Mouse (Mus musculus): Measurements from ENCODE around the gene Retreg1.
A peak's percentile ranks its signal among the peaks of the same experiment; 100 is the strongest.

Gene Retreg1

DNA sequence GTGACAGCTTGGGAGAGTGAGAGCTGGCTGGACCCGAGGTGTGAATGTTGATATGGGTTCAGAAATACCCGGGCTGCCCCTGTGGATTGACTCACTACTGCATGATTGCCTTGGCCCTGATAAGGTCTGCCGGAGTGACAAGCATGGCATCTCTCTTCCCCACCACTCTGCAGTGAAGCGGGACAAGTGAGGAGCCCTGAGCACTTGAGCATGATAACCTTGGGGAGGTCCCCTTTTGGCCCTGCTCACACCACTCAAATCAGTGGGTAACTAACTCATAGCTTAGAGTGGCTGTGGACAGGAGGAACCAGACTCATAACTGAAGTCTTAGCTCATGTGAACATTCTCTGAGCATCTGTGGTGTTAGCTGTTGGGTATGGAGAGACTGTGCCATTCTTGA, 77.0 kb downstream of the Retreg1 start:
- peak; percentile 80 for DNase-seq (ENCODE audit: low read depth, low spot score)

DNA sequence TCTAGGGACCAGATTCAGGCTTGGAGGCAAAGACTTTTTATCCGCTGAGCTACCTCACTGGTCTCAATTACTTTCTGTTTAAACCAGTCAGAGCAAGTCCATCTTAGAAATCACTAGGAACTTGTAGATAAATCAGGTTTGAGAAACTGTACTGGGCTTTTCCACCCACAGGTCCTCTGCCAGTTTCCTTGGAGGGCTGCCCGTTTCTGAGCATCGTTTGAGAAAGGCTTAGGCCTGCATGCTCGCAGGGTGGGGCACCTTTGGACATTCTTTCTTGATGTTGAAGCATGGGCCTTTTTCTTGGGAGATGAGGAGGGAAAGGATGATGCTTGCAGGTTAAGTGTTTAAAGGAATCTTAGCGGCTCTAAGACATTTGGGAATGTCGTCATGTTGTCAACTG, 77.9 kb downstream of the Retreg1 start:
- DNase-seq (ENCODE audit: low read depth, low spot score) = no peak

DNA sequence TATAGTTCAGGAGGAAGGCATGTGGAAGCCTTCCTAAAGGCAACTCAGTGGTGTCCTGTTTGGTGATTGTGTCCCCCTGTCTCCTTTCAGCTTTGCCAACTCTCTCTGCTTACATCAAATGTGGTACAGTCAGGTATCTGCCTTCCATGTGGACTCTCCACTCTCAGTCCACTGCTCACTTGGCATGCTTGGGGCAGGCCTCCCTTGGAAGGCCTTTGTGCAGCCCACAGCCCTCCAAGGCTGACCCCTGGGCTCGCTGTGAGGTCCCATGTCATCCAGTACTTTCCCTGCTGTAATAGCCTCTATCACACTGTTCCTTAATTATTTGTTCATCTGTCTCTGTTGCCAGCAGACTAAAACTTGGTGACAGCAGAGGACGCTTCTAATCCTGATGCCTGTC, 79.0 kb downstream of the Retreg1 start:
- DNase-seq (ENCODE audit: low read depth, low spot score) = no peak

DNA sequence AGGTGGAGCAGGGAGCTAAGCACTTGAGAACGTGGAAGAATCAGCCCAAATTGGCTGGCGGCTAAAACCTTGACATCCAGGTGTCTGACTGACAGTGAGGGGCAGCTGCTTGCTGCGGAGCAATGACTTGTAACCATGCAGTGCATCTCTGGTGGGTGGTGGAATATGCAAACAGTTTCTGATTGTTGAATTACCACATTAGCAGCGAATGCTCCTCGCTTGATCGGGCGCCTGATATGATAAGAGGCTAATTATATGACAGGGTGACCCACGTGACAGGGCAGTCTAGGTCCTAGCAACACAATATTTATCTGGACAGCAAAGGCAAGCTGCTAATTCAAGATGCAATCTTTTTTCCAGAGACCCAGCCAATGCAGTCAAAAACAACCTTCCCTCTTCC, 80.9 kb downstream of the Retreg1 start:
- DNase-seq (ENCODE audit: low read depth, low spot score) = peak; percentile 83

DNA sequence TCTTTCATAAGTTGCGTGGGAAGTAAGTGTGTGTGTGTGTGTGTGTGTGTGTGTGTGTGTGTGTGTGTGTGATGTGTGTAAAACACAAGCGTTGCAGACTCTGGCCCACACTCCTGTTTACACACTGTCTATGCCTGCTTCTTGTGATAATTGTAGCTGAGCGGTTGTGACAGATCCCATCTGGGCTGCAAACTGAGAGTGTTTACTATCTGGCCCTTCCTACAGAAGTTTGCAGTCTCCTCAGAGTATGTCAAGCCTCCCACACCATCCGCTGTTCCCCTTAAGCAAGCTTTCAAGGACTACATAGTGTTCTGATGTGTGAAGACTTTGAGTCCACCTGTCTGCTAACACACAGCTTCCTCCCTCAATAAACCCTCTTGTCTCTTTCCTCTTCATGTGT, 83.2 kb downstream of the Retreg1 start:
- no peak for DNase-seq (ENCODE audit: low read depth, low spot score)

DNA sequence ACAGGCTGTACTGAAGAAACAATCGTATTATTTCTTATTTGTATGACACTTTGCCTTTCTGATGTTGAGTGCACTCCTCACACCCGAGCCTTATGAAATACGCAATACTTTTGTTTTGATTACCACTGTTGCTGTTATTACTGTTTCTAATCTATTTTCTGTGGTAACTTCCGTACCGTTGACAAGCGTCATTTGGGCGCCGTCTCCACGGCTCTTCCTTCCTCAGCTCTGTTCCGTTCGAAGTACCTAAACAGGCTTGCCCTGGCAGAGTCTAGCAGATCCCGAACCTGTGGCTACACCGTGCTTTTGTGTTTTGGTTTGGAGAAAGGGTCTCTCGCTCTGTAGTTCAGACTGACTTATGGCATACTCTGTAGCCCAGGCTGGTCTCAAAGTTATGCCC, 84.1 kb downstream of the Retreg1 start:
- peak; percentile 41 for DNase-seq (ENCODE audit: low read depth, low spot score)

DNA sequence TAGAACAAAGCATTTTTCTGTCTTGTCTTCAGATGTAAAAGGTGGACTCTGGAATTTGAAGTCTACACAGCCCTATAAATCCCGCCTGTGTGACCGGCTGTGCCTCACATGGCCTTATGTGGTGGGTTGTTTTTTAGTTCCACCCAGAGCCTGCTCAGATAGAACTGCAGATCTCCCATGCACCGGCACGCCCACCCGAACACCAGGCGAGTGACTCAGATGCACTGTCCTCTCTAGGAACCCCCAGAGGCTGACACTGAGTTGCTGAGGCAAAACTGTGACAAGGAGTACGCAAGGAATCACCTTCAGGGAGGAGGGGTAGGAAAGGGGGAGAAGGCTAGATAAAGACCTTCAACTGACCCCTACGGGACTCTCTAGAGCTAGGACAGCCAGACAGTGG, 85.0 kb downstream of the Retreg1 start:
- no peak for DNase-seq (ENCODE audit: low read depth, low spot score)

DNA sequence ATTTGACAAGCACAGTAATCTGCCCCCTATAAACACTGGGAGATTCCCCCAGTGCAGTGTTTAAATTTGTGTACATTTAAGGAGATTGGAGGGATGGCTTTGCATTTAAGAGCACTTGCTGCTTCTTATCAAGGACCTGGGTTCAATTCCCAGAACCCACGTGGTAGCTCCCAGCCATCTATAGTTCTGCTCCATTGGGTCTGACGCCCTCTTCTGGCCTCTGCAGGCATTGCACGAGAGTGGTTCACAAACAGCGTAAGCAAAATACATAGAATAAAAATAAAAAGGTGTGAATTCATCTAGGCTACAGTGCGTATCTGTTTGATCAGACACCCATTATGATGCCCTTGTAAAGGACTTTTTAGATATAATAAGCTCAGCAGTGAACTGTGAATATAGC, 85.9 kb downstream of the Retreg1 start:
- peak; percentile 64 for DNase-seq (ENCODE audit: low read depth, low spot score)

DNA sequence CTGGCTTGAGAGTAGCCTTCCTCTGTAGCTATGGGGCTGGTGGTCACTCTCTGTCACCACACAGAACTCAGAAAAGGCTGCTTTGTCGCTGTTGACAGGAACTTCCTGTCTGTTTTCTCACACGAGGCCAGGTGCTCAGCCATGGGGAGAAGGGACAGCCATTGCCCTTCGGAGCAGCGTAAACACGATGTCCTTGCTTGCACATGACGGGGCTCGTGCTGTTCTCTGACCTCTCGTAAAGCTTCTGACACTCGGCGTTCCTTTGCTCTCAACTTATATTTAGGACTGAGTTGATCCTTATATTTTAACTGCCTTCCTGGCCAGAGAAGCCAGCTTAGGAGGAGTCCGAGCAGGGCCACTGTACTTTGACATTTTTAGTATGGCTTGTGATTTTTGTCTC, 86.5 kb downstream of the Retreg1 start:
- no peak for DNase-seq (ENCODE audit: low read depth, low spot score)

DNA sequence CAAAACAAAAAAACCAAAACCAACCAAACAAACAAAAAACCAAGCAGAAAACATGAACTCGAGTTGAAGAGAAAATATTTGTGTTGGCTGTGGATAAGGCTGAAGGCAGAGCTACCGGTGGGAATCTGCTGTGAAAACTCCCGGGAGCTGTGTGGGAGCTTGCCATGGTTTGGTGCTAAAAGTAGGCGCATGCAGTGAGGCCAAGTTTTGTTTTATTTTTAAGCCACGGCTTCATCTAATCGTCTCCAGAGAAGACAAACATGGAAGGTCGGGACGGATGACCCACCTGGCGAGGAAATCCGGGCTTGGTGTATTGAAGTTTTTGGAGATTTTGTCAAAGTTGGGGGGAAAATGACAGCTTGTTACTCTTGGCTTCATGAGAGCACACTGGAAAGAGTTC, 87.0 kb downstream of the Retreg1 start:
- DNase-seq (ENCODE audit: low read depth, low spot score) = no peak

DNA sequence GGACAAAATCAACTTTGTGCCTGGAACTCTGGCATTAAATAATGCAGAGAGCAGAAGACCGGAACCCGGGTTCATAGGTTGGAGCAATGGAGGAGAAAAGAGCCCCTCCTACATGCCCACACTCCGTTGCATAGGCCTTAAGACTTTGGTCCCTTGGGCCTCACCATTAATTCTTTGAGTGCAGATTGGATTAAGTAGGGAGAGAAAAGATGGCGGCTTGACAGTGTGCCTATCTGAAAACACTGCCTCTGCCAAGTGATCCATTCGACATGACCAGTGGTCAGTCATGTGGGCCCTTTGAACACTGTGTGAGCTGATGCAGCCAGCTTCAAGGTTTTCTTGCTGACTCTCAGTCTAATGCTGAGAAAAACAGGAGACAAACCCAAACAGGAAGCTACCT, 87.7 kb downstream of the Retreg1 start:
- DNase-seq (ENCODE audit: low read depth, low spot score) = no peak

DNA sequence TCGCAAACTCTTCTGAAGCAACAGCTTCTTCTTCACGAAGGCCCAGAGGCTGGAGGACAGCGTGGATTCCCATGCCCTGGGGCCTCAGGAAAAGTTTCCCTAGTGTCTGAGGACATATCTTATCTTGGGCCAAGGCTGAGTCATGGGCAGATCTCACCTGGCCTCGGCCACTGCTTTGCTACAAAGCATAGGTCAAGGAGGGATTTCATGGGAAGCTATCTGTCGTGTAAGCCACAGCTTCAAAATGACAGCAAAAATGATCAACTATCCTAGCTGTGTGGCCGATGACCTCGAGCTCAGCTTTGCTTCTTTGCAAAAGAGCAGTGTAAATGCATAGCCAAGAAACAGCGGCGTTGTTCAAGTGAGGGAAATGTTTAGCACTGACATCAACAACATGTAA, 89.5 kb downstream of the Retreg1 start:
- DNase-seq (ENCODE audit: low read depth, low spot score) = no peak

DNA sequence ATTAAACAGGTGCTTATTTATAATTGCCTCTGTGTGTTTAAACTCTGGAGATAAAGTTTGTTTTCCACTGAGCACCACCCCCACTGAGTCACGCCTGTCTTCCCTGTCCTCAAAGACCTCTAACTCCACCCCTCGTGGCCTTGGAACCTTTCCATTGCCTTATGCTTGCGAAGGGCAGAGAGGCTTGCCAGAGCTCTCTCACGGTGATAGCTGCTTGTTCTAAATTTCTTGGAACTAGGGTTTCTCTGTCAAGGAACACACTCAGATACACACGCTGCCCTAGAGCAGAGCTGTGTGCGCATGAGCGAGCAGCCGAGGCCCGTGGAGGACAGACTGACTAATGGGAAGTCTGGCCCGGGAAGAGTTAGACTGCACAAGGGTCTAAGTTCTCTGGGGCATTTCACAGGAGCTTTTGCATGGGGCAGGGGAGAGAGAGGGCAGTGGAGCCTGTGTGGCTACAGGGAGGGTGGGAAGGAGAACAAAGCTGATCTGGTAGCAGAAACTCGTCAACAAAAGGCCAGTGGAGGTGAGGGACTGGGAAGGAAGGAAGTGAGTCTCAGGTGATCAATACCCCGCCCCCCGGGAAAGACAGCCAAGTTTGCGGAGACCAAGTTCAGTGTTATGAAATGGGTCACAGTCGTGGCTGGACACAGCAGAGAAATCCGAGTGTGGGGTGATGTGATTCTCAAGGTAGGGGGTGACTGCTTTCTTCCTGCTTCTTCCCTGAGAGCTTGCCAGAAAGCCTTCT, 90.1 kb downstream of the Retreg1 start:
- DNase-seq (ENCODE audit: low read depth, low spot score) = no peak

DNA sequence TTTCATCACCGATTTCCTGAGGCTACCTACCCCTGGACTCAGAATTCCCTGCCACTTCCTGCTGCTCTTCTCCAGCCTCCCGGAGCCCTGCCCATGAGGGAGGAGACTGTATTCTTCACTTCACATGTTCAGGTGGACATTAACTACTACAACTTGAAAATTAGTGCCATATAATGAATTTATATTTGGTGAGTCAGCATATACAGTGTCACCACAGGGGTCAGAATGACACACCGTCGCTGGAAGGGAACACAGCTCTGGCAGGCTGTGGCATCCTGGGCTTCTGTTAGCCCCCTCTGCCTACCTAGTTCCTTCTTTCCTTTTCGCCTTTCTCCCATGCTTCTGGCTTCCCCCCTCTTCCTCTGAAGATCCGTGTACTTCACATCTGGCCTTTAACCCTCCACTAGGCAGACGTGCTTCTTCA, 90.7 kb downstream of the Retreg1 start:
- DNase-seq (ENCODE audit: low read depth, low spot score) = no peak

DNA sequence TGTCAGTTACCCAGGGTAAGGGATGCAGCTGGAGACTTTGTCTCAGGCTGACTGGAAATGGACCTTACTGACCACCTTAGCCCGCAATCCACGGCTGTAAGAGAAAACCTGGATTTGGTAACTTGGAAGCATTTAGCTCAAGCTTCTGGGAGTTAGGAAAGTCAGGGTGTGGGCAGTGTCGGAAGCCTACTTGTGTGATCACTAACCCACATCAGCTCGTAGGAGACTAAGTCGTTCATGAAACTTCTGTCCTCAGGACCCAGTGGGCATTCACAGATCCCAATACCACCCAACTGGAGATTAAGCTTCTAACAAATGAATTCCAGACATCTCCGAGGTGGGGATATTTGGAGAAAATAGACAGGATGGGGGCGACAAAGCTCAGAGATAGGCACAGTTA, 91.4 kb downstream of the Retreg1 start:
- no peak for DNase-seq (ENCODE audit: low read depth, low spot score)

DNA sequence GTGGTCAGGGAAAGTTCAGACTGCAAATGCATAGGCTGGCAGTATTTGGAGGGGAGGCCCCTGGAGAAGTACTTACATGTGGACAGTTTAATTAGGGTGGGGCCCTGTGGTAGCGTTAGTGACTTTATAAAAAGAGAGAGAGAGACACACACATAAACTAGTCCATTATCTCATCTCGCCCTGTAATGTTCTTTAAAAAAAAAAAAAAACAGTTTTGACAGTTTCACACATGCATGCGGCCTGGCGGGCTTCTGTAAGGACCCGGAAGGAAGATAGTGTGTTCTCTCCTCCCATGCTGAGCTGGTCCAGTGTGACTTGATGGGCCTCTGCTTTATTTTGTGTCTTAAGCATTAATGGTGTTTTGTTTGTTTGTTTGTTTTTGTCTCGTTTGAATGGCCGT, 95.5 kb downstream of the Retreg1 start:
- DNase-seq (ENCODE audit: low read depth, low spot score) = no peak

DNA sequence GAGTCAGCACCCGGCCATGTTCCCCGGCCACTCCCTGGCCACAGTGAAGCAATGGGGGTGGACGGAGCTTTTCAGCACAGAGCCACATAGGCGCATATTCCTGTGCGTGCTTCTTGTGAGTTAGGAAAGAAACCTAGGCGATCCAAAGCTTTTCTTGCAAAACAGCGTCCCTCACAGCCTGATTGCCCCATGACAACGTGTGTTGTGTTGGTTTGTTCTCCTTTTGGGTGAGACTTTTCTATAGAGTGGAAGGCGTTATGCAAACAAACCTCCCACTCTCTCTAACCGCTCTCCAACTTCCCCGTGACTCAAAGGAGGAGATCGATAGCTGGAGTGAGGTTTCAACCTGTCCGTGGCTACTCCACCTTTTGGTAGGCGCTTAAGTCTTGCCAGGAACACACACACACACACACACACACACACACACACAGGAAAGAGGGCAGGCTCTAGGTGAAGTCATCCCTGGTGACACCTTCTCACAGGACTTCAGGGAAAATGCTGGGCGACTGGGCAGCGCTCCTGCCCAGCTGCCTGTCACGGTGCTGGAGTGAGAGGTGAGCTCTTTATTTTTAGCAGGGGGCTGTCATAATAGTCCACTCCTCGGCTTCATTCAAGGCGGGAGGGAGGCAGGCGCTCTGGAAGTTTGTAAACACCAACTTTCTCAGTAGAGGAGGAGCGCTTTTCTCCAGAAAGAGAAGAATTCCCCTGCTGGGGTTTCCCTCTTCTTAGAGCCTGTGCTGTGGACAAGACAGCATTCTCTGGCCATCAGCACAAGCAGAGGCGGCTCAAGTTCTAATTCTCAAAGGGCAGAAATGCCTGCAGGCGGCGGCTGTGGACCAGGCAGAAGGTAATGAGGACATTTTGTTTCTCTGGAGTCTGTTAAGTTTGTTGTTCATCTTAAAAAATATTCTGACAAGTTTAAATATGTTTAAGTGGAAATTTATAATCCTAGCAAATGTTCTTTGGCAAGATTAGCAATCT, 97.7 kb downstream of the Retreg1 start:
- no peak for DNase-seq (ENCODE audit: low read depth, low spot score)

DNA sequence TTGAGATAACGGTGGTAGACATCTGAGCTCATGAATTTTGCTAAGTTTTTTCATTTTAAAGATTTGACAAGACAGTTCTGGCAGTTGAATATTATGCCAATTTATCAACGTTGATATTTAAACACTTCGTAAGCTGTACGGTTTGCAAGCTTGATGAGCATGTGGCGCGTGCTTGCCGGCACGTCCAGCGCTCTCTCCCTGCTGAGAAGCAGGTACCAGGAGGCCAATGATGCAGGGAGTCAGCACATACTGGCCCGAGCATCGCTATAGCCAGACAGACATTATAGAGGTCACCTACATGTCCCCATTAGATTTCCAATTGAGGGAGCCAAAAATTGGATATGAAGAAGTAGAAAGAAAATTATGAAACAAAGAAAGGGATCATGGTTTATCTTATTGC, 98.5 kb downstream of the Retreg1 start:
- DNase-seq (ENCODE audit: low read depth, low spot score) = no peak

DNA sequence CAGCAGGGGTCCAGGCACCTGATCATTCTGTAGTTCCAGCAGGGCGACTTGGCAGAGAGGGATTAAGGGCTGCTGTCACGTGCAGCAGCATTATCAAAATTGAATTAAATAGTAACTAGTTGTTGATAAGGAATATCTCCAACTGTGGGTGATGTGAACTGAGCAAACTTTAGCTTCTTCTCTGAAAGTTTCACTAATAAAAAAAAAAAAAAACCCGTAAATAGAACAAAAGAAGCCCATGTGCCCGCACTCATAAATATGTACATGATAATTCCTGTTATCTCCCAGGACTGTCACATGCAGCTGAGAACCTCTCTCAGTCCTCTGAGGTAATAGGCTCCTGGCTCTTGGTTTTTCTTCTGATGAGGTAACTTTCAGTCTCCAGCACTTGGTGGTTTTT, 99.4 kb downstream of the Retreg1 start:
- DNase-seq (ENCODE audit: low read depth, low spot score) = no peak

DNA sequence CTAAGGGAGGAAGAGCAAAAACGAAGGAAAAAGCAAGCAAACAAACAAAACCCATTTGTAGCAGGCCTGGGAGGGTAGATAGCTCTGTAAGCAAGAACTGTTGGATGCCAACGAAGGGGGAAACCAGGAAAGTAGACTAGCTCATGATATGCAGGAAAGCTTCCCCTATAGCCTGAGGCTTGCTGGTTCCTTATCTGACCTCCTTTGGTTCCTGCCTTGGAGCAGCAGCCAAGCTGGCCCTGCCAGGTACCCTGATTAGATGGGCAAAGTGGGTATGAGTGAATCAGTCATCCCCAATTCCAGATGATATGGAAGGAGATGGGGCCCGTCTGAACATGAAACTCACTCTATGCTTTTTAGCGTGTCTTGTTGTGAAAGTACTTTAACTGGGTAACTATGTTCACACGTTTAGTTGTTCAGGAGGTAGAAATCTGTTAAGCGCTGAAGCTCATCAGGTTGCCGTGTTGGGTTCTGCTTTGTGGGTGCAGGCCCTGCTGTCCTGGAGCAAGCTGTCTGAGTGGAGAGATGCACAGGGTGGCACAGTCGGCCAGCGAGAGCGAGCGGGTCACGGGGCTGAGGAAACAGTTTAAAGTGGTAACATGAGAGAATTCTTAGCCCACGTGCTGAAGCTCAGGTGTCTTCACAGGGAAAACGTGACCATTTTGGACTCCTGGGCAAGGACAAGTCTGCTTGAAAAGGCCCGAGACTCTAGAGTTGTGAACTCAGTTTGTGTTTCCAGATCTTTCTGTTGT, 100.6 kb downstream of the Retreg1 start:
- DNase-seq (ENCODE audit: low read depth, low spot score) = no peak

DNA sequence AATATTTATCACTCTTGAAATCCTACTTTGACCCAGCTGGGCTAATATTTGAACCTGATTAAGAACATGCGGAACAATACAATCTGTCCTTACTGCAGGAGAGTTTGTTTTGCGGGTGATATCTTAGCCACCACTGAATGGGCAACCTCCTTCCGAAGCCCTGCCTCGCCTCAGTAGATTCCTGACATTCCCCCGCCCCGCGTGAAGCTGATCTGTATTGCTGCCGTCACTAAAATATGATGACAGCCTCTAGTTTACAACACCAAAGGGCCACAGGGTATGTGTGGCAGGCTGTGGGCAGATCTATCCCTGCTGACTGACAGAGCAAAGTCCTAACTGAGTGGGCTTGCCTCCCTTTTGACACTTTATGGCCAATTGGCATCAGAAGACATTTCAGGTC, 102.2 kb downstream of the Retreg1 start:
- DNase-seq (ENCODE audit: low read depth, low spot score) = no peak

DNA sequence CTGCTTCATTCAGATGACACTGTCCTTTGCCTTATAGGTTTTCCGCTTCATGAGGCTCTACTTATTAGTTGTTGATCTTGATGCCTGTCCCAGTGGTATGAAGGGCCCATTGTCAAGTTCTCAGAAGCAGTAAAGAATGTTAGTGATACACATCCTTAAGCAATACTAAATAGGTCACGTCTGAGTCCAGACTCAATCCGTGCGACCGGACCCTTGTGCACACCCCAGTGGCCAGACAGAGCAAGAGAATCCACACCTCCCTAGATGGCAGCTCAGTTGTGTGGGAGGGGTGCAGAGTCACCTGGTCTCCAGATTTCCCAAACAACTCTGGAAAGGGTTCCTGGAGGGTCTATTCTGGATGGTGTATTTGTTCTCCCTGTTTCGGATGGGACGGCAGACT, 103.5 kb downstream of the Retreg1 start:
- DNase-seq (ENCODE audit: low read depth, low spot score) = no peak
